Mouse (Mus musculus): Measurements from ENCODE around the gene Vtcn1.
"Not testable (repeated sequence)": the region's sequence is repeated elsewhere in the genome, so short reads cannot be mapped to it uniquely, and the experiment has no call there.

The Vtcn1 gene

DNA sequence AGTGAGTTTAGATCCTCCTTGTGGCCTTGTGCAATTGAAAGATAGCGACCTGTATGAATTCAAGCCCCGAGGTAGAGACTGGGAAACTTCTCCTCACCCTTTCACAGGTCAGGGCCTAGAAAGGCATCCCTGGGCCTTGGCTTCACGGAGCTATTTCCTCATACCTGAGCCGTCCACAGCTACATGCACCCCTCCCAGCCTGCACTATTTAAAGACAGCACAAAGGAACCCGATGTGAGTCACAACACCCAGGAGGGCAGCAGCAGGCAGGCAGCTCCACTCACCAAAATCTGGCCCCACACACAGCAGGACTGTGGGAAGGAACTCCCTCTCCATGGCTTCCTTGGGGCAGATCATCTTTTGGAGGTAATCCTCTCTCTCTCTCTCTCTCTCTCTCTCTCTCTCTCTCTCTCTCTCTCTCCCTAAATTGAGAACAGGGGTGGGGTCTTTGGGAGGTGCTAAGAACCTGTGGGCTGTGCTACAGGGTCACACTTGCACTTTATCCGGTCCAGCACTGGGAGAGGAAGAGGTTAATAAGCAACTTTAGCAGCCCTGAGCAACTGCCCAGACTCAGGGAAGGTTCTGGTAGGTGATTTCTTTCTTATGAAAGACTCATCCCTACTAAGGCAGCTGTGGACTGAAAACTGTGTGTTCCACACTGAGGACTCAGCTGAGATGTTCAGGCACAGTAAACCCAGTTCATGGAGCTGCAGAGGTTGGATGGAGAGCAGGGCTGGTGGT, at the start of gene Vtcn1:
Gene Vtcn1, plus strand, starts transcription at position 235 of the 741 bp plus-strand sequence.
- no peak for DNase-seq (ENCODE audit: low spot score in 2 of 2)

DNA sequence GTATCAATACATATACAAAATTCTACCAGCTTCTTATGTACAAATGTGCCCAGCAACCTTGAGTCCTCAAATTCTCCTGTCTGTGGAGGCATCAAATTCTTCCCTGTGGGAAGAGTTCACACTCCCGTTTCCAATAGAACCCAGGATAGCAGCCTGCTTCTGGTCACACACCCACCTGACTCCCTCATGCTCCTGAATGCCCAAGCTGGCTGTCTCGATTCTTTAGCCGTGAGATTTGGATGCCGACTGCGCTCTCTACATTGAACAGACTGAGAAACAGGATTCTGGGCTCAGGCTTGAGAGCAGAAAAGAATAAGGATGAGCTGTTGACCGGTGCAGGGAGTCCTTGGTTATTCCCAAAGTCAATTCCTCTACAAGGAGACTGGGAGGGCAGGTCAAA, 48.3 kb upstream of the Vtcn1 start:
- no peak for DNase-seq (ENCODE audit: low spot score in 2 of 2)

DNA sequence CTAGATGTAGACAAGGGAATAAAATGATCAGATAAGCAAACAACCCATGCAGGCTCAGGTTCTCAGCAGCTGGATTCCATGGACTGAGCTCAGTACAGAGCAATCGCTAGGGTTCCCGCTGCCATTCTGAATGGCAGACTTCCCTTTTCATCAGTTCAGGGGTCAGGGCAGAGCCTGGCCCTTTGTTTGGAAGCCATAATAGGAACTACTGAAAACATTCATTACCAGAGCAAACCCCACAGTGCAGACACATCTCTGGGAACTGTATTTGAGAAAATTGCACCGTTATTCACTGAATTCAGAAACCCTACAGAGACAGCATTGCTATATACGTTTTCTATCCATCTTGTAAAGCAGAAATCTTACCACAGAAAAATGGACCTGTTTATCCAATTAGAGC, 47.7 kb upstream of the Vtcn1 start:
- no peak for DNase-seq (ENCODE audit: low spot score in 2 of 2)

DNA sequence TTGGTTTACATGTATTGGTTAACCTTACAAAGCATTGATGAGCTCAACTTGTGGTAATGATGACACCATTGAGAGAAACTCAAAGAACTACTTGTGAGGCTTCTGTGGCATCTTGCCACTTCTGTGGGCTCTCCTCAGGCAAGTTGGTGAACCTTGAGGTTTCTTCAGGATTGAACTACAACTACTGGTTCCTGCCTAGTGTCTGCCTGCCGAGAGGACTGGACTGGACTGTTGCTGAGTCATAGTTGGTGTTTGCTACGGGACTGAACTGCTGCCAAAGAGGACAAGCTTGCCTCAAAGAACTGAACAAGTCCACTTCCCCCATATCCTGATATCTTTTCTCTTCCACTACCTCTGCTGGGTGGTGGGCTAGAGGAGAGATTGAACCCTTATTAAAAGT, 39.2 kb upstream of the Vtcn1 start:
- no peak for DNase-seq (ENCODE audit: low spot score in 2 of 2)

DNA sequence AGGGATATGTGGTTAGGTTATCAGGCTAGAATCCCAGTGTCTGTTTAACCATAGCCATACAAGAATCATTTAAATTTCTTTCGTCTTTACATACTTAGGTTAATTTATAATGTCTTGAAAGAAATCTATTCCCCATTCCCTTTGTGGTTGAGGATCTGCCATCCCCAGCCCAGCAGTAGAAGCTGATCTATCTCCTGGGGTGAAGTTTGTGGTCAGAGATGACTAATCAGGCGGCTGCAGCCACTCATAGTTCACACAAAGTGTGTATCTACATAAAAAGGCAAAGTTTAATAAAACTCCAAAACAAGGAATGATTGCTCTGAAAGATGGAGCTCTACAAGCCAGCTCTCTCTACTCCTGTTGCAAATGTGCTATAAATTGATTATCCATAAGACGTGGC, 33.6 kb upstream of the Vtcn1 start:
- DNase-seq (ENCODE audit: low spot score in 2 of 2): no peak

DNA sequence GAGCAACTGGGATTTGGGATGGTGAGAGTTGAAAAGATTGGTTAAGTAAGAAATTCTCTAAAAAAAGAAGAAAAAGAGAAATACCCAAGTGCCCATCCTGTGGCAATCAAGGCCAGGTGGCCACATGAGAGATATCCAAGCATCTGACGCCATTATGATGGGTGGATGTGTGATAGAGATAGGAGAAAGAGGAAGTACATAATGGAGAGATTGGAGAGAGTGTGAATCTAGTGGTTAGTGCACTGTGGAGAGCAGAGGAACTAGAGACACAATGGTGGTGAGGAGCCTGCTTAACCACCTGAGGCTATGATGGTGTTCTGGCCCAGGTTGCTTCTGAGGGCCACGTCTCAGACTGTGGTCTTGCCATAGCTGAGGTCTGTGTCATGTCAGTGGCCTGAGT, 31.9 kb upstream of the Vtcn1 start:
- DNase-seq (ENCODE audit: low spot score in 2 of 2): no peak

DNA sequence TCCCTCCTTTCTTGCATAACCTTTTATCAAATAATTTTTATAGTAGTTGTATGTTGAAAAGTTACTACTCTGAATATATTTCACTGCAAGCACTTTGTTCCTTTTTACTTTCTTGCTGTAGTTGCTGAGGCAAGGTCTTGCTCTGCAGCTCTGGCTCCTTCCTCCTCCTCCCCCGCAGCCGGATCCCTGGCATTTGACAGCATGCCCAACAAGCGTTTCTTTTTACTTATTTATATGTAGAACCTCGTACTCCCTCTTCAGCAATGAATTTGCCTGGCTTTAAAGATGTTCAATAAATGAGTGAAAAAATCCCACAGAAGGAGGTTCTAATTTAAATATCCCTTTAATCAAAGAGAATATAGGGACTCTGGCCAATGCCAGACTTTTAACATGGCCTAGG, 28.7 kb upstream of the Vtcn1 start:
- DNase-seq (ENCODE audit: low spot score in 2 of 2): no peak

DNA sequence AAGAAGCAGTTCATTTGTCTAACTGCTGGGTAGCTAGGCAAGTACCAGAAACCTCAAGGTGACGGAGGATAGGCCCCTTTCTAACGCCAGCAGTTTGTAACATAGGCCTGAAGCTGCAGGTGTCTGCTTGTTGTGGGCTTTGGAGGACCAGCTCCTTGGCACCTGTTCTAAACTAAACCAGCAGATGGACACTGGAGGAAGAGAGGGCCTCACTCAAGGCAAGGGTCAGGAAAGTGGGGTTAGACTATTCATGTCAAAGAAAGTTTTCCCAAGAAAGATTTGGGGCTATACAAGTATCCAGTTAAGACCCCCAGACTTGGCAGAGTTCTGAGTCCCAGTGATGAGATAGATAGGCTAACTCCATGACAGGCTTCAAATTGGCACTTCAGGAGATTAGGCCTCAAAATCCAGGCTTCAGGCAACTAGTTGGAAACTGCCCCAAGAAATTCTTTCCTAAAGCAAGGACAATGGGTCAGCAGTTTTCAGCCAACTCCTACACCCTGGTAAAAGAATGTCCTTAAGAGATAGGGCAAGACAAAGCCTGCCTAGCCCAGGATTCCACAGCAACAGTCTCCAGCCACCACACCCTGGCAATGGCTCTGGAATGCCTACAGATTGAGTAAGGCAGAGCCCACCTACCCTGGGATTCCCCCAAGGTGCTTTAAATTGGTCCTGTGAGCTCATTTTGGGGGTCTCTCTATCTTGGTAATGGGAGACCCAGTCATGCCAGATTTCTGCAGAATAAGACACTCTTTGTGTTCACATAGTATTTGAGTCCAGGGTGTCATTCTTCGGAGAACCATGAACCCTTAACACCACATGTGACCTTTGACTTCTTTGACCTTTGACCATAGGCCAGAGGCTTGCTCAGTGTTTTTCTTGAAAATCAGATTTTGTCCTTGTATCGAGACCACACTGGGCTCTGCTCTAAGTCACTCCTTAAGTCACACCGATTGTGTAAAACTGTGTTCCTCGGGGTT, 27.8 kb upstream of the Vtcn1 start:
- no peak for DNase-seq (ENCODE audit: low spot score in 2 of 2)

DNA sequence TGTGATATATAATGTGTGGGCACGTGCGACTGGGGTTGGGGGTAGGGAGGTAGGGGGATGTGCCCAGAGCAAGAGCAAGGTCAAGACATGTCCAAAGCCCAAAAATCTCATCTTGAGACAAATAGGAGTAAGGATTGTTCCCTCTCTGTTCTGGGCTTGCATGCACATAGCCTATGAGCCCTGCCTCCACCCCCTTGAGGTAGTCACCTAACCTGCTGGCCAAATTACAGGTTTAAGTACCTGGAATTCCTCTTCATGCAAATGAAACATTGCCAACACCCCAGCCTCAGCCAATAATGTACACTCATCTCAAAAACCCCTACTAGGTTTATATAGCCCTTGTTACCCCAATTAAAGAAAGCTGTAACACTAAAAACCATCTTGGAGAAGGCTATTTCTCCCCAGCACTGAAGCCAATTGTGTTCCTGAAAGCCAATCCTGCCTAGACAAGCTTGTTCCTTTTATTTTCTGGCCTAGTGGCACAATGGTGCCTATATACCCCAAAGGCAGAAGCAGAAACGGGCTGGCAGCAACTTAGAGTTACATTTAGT, 26.3 kb upstream of the Vtcn1 start:
- DNase-seq (ENCODE audit: low spot score in 2 of 2): no peak

DNA sequence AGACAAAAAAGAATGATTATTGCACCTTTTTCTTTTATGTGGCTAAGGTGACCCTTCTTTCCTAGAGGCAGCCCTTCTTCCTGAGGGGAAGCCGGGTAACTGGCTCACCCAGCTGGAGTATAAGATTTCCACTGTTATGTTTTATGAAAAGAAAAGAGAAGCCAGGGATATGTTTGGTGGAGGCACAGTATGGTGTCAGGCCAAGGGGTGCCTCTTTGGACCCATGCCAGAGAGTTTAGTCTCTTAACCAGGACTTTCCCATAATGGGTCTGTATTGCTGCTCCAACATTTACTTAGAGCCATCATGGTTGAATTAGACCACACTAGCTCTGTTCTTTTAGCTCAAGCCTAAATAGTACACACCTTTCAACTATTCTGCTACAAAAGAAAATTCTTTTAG, 20.3 kb upstream of the Vtcn1 start:
- no peak for DNase-seq (ENCODE audit: low spot score in 2 of 2)

DNA sequence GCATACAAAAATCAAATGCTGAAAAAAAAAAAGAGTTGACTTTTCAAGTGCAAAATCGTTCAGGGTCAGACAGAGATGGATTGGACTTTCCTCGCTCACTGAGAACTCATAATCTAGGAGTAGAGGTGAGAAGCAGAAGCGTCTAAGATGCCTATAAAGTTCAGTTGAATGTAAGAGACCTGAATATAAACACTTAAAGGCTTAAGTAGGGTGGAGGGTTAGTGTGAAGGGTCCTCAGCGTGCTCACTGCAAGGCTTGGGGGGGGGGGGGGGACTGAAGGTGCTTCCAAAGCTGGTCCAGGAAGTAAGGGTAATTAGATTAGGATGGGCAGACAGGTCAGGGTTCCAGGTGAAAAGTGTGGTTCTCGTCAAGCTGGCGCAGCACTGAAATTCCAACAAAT, 19.3 kb upstream of the Vtcn1 start:
- no peak for DNase-seq (ENCODE audit: low spot score in 2 of 2)

DNA sequence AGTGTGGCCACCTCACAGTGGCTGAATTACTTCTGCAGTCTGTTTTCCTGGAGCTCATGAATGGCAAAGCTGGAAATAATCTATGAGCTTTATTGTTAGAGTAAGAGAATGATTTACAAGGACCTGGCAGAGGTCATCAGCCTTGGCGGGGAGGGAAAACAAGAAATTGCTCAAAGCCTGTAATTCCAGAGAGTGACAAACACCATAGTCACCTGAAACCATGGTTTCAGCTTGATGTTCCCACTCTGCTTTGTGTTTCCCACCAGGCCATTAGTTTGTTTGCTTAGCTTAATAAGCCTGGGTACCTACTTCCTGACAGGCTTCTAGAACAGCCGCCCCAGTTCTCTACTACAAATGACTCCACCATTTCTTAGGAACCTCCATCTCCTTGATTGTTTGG, 14.8 kb upstream of the Vtcn1 start:
- DNase-seq (ENCODE audit: low spot score in 2 of 2): no peak

DNA sequence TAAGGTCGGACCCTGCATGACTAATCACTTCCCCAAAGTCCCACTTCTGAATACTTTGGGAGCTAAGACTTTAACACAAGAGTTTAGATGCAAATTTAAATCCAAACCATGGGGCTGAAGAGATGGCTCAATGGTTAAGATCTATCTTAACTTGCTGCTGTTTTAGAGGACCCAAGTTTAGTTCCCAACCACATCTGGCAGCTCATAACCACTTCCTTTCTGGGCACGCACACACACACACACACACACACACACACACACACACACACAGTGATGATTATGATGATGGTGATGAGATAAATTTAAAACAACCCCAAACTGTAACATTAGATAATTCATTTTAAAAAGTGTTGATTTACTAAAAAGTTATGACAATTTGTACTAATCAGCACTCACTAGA, 13.4 kb upstream of the Vtcn1 start:
- DNase-seq (ENCODE audit: low spot score in 2 of 2): no peak

DNA sequence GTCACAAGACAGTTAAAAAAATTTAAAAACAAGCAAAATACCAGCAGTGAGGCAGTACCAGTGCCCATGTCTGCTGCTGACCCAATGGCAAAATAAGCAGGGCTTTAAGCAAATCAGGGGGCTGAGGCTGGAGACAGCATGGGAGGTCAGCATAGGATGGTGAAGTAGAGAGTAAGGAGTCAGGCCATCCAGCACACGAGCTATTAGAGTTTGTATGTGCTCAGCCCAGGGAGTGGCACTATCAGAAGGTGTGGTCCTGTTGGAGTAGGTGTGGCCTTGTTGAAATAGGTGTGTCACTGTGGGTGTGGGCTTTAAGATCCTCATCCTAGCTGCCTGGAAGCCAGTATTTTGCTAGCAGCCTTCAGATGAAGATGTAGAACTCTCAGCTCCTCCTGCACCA, 9.8 kb upstream of the Vtcn1 start:
- not testable (repeated sequence) for DNase-seq (ENCODE audit: low spot score in 2 of 2)

DNA sequence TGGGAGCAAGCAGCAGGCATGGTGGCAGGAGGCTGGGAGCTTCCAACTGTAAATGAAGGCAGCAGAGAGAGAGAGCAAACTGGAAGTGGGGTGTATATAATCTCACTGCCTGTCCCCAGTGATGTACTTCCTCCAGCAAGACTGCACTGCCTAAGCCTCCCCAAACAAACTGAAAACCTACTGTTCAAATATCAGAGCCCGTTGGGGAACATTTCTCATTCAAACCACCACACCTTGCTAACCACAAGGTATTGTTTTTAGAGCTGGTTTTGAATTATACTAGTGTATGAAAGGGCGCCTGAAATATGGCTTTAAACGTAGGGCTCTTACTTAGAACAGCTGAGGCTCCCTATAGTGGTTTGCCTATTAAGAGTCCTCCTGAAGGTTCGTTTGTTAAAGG, 6.5 kb upstream of the Vtcn1 start:
- DNase-seq (ENCODE audit: low spot score in 2 of 2): peak in 1 of 2 experiments; percentile 3

DNA sequence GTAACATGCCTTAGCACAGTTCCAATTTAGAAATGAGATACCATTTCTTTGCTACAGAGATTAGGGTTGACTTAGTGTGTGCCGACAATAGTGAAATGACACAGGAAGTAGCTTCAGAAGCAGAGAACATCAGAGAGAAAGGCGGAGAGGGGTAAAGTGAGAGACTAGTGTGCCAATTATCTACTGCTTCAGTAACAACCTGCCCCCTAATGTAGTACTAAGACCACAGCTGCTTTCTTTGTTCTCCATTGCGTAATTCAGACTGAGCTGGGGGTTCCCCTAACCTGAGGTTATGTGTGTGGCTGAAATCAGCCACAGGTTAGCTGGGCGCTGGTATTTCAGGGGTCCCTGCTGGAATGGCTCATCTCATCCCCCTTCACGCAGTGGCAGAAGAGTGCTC, 5.7 kb upstream of the Vtcn1 start:
- peak in 1 of 2 experiments; percentile 1 for DNase-seq (ENCODE audit: low spot score in 2 of 2)

DNA sequence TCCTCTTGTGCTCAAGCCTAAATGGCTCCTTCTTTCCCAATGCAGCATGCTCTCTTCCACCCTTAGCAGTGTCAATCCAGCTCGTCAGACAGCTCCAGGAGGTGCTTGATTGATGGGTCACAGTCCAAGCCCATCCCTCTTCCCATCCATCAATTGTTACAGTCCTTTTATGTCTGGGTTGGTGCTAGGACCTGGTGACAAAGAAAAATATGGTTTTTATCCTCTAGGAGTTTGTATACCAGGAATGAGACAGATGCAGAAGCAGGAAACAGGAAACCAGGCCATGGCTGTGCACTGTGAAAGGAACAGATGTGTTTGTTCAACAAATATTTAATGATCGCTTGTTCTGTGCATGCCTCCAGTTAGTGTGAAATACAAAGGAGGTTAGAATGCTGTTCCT, 4.4 kb upstream of the Vtcn1 start:
- no peak for DNase-seq (ENCODE audit: low spot score in 2 of 2)

DNA sequence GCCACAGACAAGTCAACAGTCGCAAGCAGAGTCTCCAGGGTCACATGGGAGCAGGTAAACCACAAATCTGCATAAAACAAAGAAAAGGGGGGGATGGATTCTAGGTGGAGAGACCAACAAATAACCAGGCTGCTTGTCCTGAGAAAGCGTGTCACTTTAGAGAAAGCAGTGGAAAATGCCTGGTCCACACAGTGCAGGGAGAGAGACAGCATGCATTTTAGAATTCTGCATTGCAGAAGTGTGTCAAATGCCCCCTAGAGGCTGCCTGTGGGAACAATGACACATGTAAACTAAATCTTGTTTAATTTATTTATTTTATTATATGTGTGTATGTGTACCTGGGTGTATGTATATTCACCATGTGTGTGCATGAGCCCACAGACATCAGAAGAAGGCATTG, 4.0 kb upstream of the Vtcn1 start:
- no peak for DNase-seq (ENCODE audit: low spot score in 2 of 2)

DNA sequence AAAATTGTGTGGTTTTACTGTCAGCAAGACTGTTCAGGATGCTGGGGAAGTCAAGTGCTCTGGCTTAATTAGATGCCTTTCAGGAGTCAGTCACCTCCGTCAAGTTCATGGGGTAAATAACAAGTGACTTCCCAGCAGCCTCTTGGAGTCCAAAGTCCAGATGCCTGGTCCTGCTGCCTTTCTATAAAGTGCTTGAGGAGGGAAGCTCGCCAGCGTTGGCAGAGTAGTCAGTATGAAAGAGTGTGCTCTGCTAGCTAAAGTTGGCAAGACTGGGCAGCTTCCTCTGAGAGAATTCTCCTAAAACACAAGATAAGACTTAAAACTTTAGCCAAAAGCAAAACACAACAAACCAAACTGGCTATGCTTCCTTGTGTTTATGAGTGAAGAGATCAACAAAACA, 18.5 kb downstream of the Vtcn1 start:
- peak; percentile 43 to 61 for DNase-seq (ENCODE audit: low spot score in 2 of 2)

DNA sequence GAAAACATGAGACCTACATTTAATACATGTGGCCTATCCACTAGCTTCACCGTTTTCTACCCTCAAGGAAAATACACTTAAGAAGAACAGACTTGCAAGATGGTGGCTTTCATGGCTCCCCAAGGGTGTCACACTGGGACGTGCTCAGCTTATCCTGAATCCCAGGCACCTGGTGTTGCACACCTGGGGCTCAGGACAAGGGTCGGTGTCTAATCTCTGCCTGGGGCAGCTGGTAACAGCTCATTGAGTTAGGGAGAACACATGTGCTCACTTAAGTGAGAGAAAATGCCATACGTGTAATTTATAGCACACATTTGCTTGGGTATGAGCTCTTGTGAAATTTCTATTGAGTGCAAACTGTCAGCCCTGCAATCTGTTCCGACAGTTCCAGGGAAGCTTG, 19.1 kb downstream of the Vtcn1 start:
- no peak for DNase-seq (ENCODE audit: low spot score in 2 of 2)

DNA sequence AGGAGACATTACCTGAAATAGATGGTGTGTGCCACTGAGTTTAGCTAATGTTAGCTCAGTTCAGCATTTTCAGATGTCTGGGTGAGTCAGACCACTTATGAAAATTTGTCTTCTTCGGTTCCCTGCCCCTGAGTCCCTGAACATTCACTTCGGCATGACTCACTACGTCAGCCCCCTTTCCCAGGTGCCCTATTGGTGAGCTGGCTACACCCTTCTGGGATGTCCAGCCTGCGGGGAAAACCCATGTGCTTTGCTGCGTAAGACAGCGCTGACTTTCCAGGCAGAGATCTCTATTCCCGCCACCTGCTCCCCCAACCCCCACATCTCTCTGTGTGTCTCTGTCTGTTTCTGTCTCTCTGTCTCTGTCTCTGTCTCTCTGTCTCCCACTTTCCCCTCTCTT, 23.1 kb downstream of the Vtcn1 start:
- DNase-seq (ENCODE audit: low spot score in 2 of 2): no peak

DNA sequence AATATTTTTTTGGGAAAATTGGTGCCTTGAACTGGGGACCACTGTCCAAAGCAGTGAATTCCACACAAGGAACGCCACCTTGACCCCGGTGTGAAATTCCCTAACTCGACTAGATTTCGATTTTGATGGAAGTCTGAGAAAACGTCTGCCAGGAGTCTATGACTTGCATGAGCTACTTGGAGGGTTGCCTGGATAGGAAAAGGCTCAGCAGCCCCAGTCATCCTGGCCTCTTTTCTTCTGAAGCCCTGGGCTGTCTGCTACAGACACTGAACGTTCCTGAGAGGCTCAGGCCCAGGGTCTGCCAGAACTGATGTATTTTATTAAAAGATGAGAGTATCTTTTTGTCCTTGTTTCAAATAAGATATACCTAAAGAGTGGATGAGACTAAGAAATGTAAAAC, 25.2 kb downstream of the Vtcn1 start:
- DNase-seq (ENCODE audit: low spot score in 2 of 2): no peak

Measured in right cerebral cortex, postnatal 10 days (tissue).